Mouse (Mus musculus): Measurements from ENCODE around the gene Gnl2. TPM values are rescaled to one million over a fixed set of nuclear protein-coding genes. Genes with fewer than 3 reads are reported as not detected.

Gene Gnl2
- polyA plus RNA-seq, 1 experiment: 10.3 TPM

DNA sequence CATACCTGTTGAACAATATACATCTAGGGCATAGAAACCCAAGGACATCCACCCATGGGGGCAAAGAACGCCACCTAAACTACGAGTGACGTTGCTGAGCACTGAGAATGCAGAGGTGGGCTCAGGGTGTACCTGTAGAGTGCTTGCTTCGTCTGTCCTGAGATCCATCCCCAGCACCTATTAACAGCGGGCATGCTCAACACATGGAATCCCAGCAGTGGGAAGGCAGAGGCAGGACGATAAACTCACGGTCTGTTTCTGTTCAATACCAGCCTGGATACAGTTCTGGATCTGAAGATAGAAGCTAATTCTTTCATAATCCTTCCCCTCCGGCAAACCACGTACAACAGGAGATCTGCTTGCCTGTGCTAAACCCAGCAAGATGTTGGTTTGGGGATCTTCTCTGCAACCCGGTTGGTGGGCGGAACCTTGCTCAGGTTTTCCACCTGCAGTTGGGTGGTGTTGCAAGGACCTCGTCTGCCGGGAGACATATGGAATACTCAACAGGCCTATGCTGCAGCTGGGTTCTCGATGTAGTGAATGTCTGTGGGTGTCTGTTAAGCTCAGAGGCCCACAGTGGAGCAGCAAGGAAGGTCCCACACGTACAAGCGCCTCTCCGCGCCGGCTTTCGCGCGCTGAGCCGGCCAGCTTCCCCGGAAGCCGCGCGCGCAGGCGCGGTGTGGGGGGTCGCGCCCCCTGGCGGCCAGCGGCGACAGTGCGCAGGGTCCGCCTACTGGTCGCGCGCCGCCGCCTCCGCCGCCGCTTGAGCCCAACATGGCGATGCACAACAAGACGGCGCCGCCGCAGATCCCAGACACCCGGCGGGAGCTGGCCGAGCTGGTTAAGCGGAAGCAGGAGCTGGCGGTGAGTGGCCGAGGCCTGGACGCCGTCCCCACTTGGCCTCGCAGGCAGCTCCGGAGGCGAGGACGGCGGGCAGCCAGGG, 68.3 kb downstream of the Gnl2 start, which contains the start of gene Meaf6:
Meaf6 (plus strand) TSS at position 732 of the 943 bp plus-strand sequence.
- peak; percentile 93 for TF ChIP-seq CTCF (IDR thresholded peaks at IDR 0.05; ENCODE audit: extremely low read depth, insufficient read depth, insufficient read length, insufficient replicate concordance)
- TF ChIP-seq POLR2A (IDR thresholded peaks at IDR 0.05; ENCODE audit: low read depth, low read length): peak; percentile 55; the same call in 1 of the 2 replicates
- peak within 1 kb of the TSS; percentile 99 for H3K4me3 ChIP-seq (ENCODE audit: extremely low read depth, insufficient read depth, insufficient read length)
- DNase-seq (ENCODE audit: low read depth in 1 of 2, low spot score in 2 of 2): peak; percentile 63 to 88
- H3K36me3 ChIP-seq (ENCODE audit: control insufficient read depth, insufficient read depth, low read length): 0 out of 2 replicates have a peak, but pooled peaks cover 2% of the 10 kb centered on the region
- peak within 1 kb of the TSS; percentile 97 for H3K27ac ChIP-seq (ENCODE audit: insufficient read depth, low read length)
- 2% methylated on average over 63 of the region's 63 CpGs for WGBS
- peaks cover 3% of the 10 kb centered on the region; the same call in 1 of the 2 replicates for H3K4me1 ChIP-seq (ENCODE audit: control insufficient read depth, insufficient read depth, insufficient read length)
- H3K27me3 ChIP-seq (ENCODE audit: control insufficient read depth, insufficient read depth, low read length): no peaks in the 10 kb centered on the region

DNA sequence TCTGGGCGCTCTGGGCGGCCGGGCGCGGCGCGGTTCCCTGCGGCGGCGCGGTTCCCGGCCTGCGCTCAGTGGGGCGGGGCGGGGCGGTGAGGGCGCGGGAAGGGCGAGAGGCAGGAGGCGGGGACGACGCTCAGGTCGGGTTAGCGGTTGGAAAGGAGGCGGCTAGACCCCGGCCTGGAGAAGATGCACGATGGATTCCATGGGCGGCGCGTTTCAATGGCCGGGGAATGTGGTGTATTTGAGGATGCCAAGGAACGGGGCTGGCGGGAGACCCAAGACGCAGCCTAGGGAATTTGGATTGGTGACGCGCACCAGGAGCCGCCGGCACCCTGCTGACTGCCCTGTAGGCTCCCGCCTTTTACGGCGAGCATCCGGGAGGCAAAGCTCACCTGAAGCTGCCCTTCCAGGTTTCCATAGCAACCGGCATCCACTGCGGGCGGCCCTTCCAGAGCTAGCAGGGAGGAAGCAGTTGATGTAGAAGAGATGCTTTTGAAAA, 69.0 kb downstream of the Gnl2 start:
- WGBS: under 1% methylated on average over 45 of the region's 45 CpGs
- Histone ChIP-seq H3K27me3 (ENCODE audit: control insufficient read depth, insufficient read depth, low read length) (no peaks in the 10 kb centered on the region), H3K4me3 (ENCODE audit: extremely low read depth, insufficient read depth, insufficient read length) (peak overlapping the region; percentile 99), H3K27ac (ENCODE audit: insufficient read depth, low read length) (peak overlapping the region; percentile 97), H3K4me1 (ENCODE audit: control insufficient read depth, insufficient read depth, insufficient read length) (peaks cover 3% of the 10 kb centered on the region; the same call in 1 of the 2 replicates), H3K36me3 (ENCODE audit: control insufficient read depth, insufficient read depth, low read length) (peaks cover 6% of the 10 kb centered on the region)
- no peak for TF ChIP-seq POLR2A (IDR thresholded peaks at IDR 0.05; ENCODE audit: low read depth, low read length)
- no peak for TF ChIP-seq CTCF (IDR thresholded peaks at IDR 0.05; ENCODE audit: extremely low read depth, insufficient read depth, insufficient read length, insufficient replicate concordance)
- peak; percentile 14 to 31 for DNase-seq (ENCODE audit: low read depth in 1 of 2, low spot score in 2 of 2)

DNA sequence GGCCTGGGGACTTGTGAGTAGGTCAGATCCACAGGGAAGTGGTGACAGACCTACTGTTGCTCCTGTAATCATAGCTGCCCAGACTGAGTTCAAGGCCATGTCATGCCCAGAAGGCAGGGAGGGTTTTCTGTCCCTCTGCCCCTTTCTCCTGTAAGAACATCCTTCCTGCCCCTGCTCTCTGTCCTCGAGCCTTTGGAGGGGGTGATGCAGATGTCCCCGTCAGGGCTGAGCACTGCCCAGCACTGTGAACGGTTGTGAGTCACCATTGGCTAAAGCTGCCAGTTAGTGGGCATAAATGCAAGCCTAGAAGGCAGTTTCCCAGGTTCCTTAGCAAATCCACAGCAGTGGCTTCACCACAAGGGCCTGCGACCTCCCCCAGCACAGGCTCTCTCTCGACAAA, 76.6 kb downstream of the Gnl2 start:
- TF ChIP-seq CTCF (IDR thresholded peaks at IDR 0.05; ENCODE audit: extremely low read depth, insufficient read depth, insufficient read length, insufficient replicate concordance) (no peak), POLR2A (IDR thresholded peaks at IDR 0.05; ENCODE audit: low read depth, low read length) (no peak)
- no peak for DNase-seq (ENCODE audit: low read depth in 1 of 2, low spot score in 2 of 2)
- Histone ChIP-seq H3K36me3 (ENCODE audit: control insufficient read depth, insufficient read depth, low read length) (peaks cover 14% of the 10 kb centered on the region), H3K27ac (ENCODE audit: insufficient read depth, low read length) (no peak overlapping the region), H3K4me1 (ENCODE audit: control insufficient read depth, insufficient read depth, insufficient read length) (no peaks in the 10 kb centered on the region), H3K27me3 (ENCODE audit: control insufficient read depth, insufficient read depth, low read length) (no peaks in the 10 kb centered on the region), H3K4me3 (ENCODE audit: extremely low read depth, insufficient read depth, insufficient read length) (no peak overlapping the region)
- WGBS: 88% methylated on average over 5 of the region's 5 CpGs

DNA sequence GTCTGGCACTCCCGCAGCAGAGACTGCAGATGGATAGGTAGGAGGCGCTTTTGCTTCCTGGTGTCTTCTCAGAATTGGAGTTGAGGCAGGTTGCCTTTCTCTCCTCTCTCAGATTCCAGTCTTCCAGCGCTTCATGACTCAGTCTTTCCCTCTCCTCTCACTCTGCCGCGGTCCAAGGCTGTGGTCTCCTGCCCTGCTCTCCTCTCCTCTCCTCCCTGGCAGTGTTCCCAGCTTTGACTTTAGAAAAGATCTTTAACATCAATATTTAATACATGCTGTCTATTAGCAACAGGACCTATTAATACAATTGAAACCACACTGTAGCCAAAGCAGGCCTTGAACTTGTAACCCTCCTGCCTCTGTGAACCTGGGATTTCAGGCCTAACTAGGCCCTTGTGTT, 79.7 kb downstream of the Gnl2 start:
- peaks cover 6% of the 10 kb centered on the region for H3K36me3 ChIP-seq (ENCODE audit: control insufficient read depth, insufficient read depth, low read length)
- no peak overlapping the region for H3K27ac ChIP-seq (ENCODE audit: insufficient read depth, low read length)
- DNase-seq (ENCODE audit: low read depth in 1 of 2, low spot score in 2 of 2): no peak
- H3K4me3 ChIP-seq (ENCODE audit: extremely low read depth, insufficient read depth, insufficient read length): no peak overlapping the region
- H3K4me1 ChIP-seq (ENCODE audit: control insufficient read depth, insufficient read depth, insufficient read length): no peaks in the 10 kb centered on the region
- no peak for TF ChIP-seq POLR2A (IDR thresholded peaks at IDR 0.05; ENCODE audit: low read depth, low read length)
- no peak for TF ChIP-seq CTCF (IDR thresholded peaks at IDR 0.05; ENCODE audit: extremely low read depth, insufficient read depth, insufficient read length, insufficient replicate concordance)
- H3K27me3 ChIP-seq (ENCODE audit: control insufficient read depth, insufficient read depth, low read length): no peaks in the 10 kb centered on the region
- WGBS: 92% methylated on average over 5 of the region's 5 CpGs

DNA sequence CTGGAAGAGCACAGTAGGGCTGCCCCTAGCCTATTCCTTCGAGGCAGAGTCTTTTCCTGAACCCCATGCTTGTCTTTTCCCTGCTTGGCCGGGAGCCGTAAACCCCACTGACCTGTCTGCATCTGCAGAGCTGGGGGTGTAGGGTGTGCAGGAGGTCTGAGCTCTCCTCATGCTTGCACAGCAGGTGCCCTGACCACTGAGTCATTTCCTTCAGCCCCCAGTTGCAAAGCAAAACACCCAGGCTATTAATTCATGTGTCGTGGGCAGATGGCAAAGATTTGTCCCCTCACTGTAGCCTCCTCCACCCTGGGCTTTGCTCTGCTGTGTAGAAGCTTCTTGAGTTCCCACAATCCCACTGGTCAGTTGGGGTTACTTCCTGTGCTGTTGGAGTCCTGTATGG, 81.0 kb downstream of the Gnl2 start:
- H3K36me3 ChIP-seq (ENCODE audit: control insufficient read depth, insufficient read depth, low read length): peaks cover 3% of the 10 kb centered on the region

DNA sequence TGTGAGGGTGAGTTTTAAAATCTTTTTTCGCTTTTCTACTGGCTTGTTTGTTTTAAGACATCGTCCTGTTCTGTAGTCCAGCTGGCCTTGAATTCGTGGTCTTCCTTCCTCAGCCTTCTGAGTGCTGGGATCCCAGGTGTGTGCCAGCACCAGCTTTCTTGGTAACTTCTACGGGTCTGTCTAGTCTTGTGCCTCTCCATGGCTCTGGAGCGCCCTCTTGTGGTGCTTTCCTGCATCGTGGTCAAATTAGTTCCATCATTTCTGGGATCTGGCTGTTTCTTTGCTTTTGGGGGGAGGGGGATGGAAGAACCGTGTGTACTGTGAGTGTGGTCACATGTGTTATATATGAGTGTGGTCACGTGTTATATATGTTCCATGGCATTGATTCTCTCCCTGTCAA, 83.1 kb downstream of the Gnl2 start:
- Histone ChIP-seq H3K4me3 (ENCODE audit: extremely low read depth, insufficient read depth, insufficient read length) (no peak overlapping the region), H3K27ac (ENCODE audit: insufficient read depth, low read length) (no peak overlapping the region), H3K4me1 (ENCODE audit: control insufficient read depth, insufficient read depth, insufficient read length) (no peaks in the 10 kb centered on the region), H3K27me3 (ENCODE audit: control insufficient read depth, insufficient read depth, low read length) (no peaks in the 10 kb centered on the region), H3K36me3 (ENCODE audit: control insufficient read depth, insufficient read depth, low read length) (peaks cover 9% of the 10 kb centered on the region)
- 9% methylated on average over 8 of the region's 8 CpGs for WGBS
- DNase-seq (ENCODE audit: low read depth in 1 of 2, low spot score in 2 of 2): peak in 1 of 2 experiments; percentile 76
- TF ChIP-seq POLR2A (IDR thresholded peaks at IDR 0.05; ENCODE audit: low read depth, low read length): no peak
- TF ChIP-seq CTCF (IDR thresholded peaks at IDR 0.05; ENCODE audit: extremely low read depth, insufficient read depth, insufficient read length, insufficient replicate concordance): peak; percentile 86; the same call in 1 of the 2 replicates

More for the DNA sequence above, 81.0 kb downstream of the Gnl2 start:
- WGBS: 79% methylated on average over 4 of the region's 4 CpGs
- H3K27me3 ChIP-seq (ENCODE audit: control insufficient read depth, insufficient read depth, low read length): no peaks in the 10 kb centered on the region
- H3K4me3 ChIP-seq (ENCODE audit: extremely low read depth, insufficient read depth, insufficient read length): no peak overlapping the region
- TF ChIP-seq CTCF (IDR thresholded peaks at IDR 0.05; ENCODE audit: extremely low read depth, insufficient read depth, insufficient read length, insufficient replicate concordance): no peak
- no peak for TF ChIP-seq POLR2A (IDR thresholded peaks at IDR 0.05; ENCODE audit: low read depth, low read length)
- no peaks in the 10 kb centered on the region for H3K4me1 ChIP-seq (ENCODE audit: control insufficient read depth, insufficient read depth, insufficient read length)
- no peak for DNase-seq (ENCODE audit: low read depth in 1 of 2, low spot score in 2 of 2)
- no peak overlapping the region for H3K27ac ChIP-seq (ENCODE audit: insufficient read depth, low read length)
